Mouse (Mus musculus): ENCODE results near the gene Rnf145. TPM values are rescaled to one million over a fixed set of nuclear protein-coding genes. Genes with fewer than 3 reads are reported as not detected.

Gene Rnf145
- polyA plus RNA-seq, 1 experiment: 361 TPM

- 30% methylated on average over 2 of the region's 2 CpGs for WGBS
- Histone ChIP-seq H3K4me1 (replicated peaks; ENCODE audit: control insufficient read depth, insufficient read depth, low read length) (peaks cover 3% of the 10 kb centered on the region), H3K4me3 (ENCODE audit: control insufficient read depth, insufficient read depth, low read length) (no peak overlapping the region), H3K36me3 (ENCODE audit: control insufficient read depth, insufficient read depth, low read length) (no peaks in the 10 kb centered on the region), H3K27ac (ENCODE audit: control insufficient read depth, insufficient read depth, low read length) (no peak overlapping the region), H3K27me3 (ENCODE audit: control insufficient read depth, insufficient read depth, low read length) (no peaks in the 10 kb centered on the region)
- no peak for DNase-seq
- TF ChIP-seq POLR2A (IDR thresholded peaks at IDR 0.05; ENCODE audit: control insufficient read depth, extremely low read depth, insufficient read depth, low read length, poor library complexity): no peak
- TF ChIP-seq CTCF (IDR thresholded peaks at IDR 0.05; ENCODE audit: borderline replicate concordance, control insufficient read depth, extremely low read depth, insufficient read depth, low read length, poor library complexity): no peak
Measured at GRCm38 (mm10) chr11:44476445-44476844, 42.3 kb upstream of the Rnf145 start.

- Histone ChIP-seq H3K4me1 (replicated peaks; ENCODE audit: control insufficient read depth, insufficient read depth, low read length) (peaks cover 3% of the 10 kb centered on the region), H3K27me3 (ENCODE audit: control insufficient read depth, insufficient read depth, low read length) (no peaks in the 10 kb centered on the region), H3K36me3 (ENCODE audit: control insufficient read depth, insufficient read depth, low read length) (no peaks in the 10 kb centered on the region), H3K4me3 (ENCODE audit: control insufficient read depth, insufficient read depth, low read length) (no peak overlapping the region), H3K27ac (ENCODE audit: control insufficient read depth, insufficient read depth, low read length) (no peak overlapping the region)
- no peak for TF ChIP-seq CTCF (IDR thresholded peaks at IDR 0.05; ENCODE audit: borderline replicate concordance, control insufficient read depth, extremely low read depth, insufficient read depth, low read length, poor library complexity)
- TF ChIP-seq POLR2A (IDR thresholded peaks at IDR 0.05; ENCODE audit: control insufficient read depth, extremely low read depth, insufficient read depth, low read length, poor library complexity): no peak
- 90% methylated on average over 4 of the region's 4 CpGs for WGBS
- DNase-seq: no peak
Measured at GRCm38 (mm10) chr11:44478382-44478781, 40.4 kb upstream of the Rnf145 start.

- no peak overlapping the region for H3K27ac ChIP-seq (ENCODE audit: control insufficient read depth, insufficient read depth, low read length)
Measured at GRCm38 (mm10) chr11:44480246-44480645, 38.5 kb upstream of the Rnf145 start.

GRCm38 (mm10) chr11:44485089-44485736 is 33.6 kb upstream of the Rnf145 start:
- Histone ChIP-seq H3K4me1 (replicated peaks; ENCODE audit: control insufficient read depth, insufficient read depth, low read length) (no peaks in the 10 kb centered on the region; the same call in 1 of the 2 replicates), H3K27me3 (ENCODE audit: control insufficient read depth, insufficient read depth, low read length) (no peaks in the 10 kb centered on the region), H3K36me3 (ENCODE audit: control insufficient read depth, insufficient read depth, low read length) (no peaks in the 10 kb centered on the region), H3K4me3 (ENCODE audit: control insufficient read depth, insufficient read depth, low read length) (no peak overlapping the region), H3K27ac (ENCODE audit: control insufficient read depth, insufficient read depth, low read length) (no peak overlapping the region)
- 97% methylated on average over 7 of the region's 7 CpGs for WGBS
- TF ChIP-seq CTCF (IDR thresholded peaks at IDR 0.05; ENCODE audit: borderline replicate concordance, control insufficient read depth, extremely low read depth, insufficient read depth, low read length, poor library complexity): no peak
- TF ChIP-seq POLR2A (IDR thresholded peaks at IDR 0.05; ENCODE audit: control insufficient read depth, extremely low read depth, insufficient read depth, low read length, poor library complexity): no peak
- no peak for DNase-seq

More at GRCm38 (mm10) chr11:44480246-44480645, 38.5 kb upstream of the Rnf145 start:
- DNase-seq: no peak
- 96% methylated on average over 6 of the region's 6 CpGs for WGBS
- no peaks in the 10 kb centered on the region for H3K27me3 ChIP-seq (ENCODE audit: control insufficient read depth, insufficient read depth, low read length)
- no peak overlapping the region for H3K4me3 ChIP-seq (ENCODE audit: control insufficient read depth, insufficient read depth, low read length)
- no peak for TF ChIP-seq CTCF (IDR thresholded peaks at IDR 0.05; ENCODE audit: borderline replicate concordance, control insufficient read depth, extremely low read depth, insufficient read depth, low read length, poor library complexity)
- no peak for TF ChIP-seq POLR2A (IDR thresholded peaks at IDR 0.05; ENCODE audit: control insufficient read depth, extremely low read depth, insufficient read depth, low read length, poor library complexity)
- no peaks in the 10 kb centered on the region for H3K36me3 ChIP-seq (ENCODE audit: control insufficient read depth, insufficient read depth, low read length)
- H3K4me1 ChIP-seq (replicated peaks; ENCODE audit: control insufficient read depth, insufficient read depth, low read length): peaks cover 2% of the 10 kb centered on the region

GRCm38 (mm10) chr11:44489117-44489516 is 29.6 kb upstream of the Rnf145 start:
- no peaks in the 10 kb centered on the region for H3K27me3 ChIP-seq (ENCODE audit: control insufficient read depth, insufficient read depth, low read length)
- no peak for DNase-seq
- H3K4me1 ChIP-seq (replicated peaks; ENCODE audit: control insufficient read depth, insufficient read depth, low read length): peaks cover 2% of the 10 kb centered on the region; the same call in 1 of the 2 replicates
- no peaks in the 10 kb centered on the region for H3K36me3 ChIP-seq (ENCODE audit: control insufficient read depth, insufficient read depth, low read length)
- TF ChIP-seq CTCF (IDR thresholded peaks at IDR 0.05; ENCODE audit: borderline replicate concordance, control insufficient read depth, extremely low read depth, insufficient read depth, low read length, poor library complexity) (no peak), POLR2A (IDR thresholded peaks at IDR 0.05; ENCODE audit: control insufficient read depth, extremely low read depth, insufficient read depth, low read length, poor library complexity) (no peak)
- 96% methylated on average over 1 of the region's 1 CpGs for WGBS
- H3K4me3 ChIP-seq (ENCODE audit: control insufficient read depth, insufficient read depth, low read length): no peak overlapping the region
- H3K27ac ChIP-seq (ENCODE audit: control insufficient read depth, insufficient read depth, low read length): no peak overlapping the region

- H3K27me3 ChIP-seq (ENCODE audit: control insufficient read depth, insufficient read depth, low read length): no peaks in the 10 kb centered on the region
- H3K4me3 ChIP-seq (ENCODE audit: control insufficient read depth, insufficient read depth, low read length): no peak overlapping the region
- 72% methylated on average over 5 of the region's 5 CpGs for WGBS
- peak; percentile 40 for DNase-seq
- no peak for TF ChIP-seq CTCF (IDR thresholded peaks at IDR 0.05; ENCODE audit: borderline replicate concordance, control insufficient read depth, extremely low read depth, insufficient read depth, low read length, poor library complexity)
- TF ChIP-seq POLR2A (IDR thresholded peaks at IDR 0.05; ENCODE audit: control insufficient read depth, extremely low read depth, insufficient read depth, low read length, poor library complexity): no peak
- H3K36me3 ChIP-seq (ENCODE audit: control insufficient read depth, insufficient read depth, low read length): no peaks in the 10 kb centered on the region
- H3K27ac ChIP-seq (ENCODE audit: control insufficient read depth, insufficient read depth, low read length): peak overlapping the region; percentile 76
- peaks cover 26% of the 10 kb centered on the region for H3K4me1 ChIP-seq (replicated peaks; ENCODE audit: control insufficient read depth, insufficient read depth, low read length)
Measured at GRCm38 (mm10) chr11:44494643-44495323, 24.0 kb upstream of the Rnf145 start.

All from thymus, adult 2 months (tissue).